Mouse (Mus musculus) embryo, embryonic 11 days (tissue): ENCODE data around the gene Pdcd5.
A peak's percentile ranks its signal among the peaks of the same experiment; 100 is the strongest.

Experiments used
- DNase-seq: peaks from one replicate; pipeline ENCODE4 v3.0.0-alpha.2; 2015

Pdcd5 gene

GRCm38 (mm10) chr7:35640072-35640471, 7.2 kb downstream of the Pdcd5 start:
- no peak for DNase-seq

GRCm38 (mm10) chr7:35636874-35637273, 10.4 kb downstream of the Pdcd5 start:
- DNase-seq = no peak

DNA sequence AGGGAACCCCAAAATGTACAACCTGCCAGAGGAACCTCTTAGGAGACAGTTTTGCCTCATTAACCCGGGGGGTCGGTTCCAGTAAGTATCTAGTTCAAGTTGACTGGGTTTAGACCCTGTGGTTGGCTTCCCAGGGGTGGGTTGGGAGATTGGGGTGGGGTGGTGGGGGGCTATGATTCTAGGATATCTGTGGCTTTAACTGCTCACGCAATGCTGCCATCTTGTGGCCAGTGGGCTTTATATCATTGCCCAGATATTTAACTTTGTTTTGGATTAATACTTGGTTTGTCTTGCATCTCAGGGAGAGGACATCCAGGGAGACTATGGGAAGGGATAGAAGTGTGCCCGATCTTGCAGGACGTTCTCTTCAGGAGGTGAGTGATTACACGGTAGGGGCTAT, 11.1 kb downstream of the Pdcd5 start:
- peak; percentile 53 for DNase-seq

- peak; percentile 32 for DNase-seq
Measured at GRCm38 (mm10) chr7:35628496-35628895, 18.8 kb downstream of the Pdcd5 start.

DNA sequence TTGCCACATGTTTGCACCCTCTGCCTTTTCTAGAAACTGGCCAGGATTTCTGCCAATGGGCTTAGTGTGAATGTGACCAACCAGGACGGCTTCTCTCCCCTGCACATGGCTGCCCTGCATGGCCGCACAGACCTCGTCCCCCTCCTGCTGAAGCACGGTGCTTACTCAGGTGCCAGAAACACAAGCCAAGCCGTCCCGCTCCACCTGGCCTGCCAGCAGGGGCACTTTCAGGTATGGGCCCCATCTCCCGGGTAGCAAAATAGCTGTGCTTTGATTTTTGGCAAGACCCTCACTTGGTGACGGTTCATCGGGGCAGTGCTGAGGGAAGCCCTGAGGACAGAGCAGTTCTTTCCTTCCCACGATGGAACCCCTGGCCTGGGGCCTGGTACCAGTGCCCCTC, 19.9 kb downstream of the Pdcd5 start:
- DNase-seq = no peak

DNA sequence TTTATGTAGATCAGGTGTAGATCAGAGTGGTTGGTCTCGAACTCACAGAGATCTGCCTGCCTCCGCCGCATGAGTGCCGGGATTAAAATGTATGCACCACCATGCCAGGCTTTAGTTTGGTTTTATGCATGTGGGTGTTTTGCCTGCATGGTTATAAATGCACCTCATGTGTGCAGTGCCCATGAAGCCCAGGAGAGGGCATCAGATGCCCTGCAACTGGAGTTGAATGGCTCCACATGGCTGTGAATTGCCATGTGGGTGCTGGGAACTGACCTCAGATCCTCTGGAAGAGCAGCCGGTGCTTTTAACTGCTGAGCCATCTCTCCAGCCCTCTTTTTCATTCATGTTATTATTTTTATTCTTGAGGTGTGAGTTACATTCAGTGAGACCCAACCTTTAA, 21.3 kb downstream of the Pdcd5 start:
- DNase-seq = no peak

GRCm38 (mm10) chr7:35622626-35623025, 24.7 kb downstream of the Pdcd5 start:
- DNase-seq = no peak

DNA sequence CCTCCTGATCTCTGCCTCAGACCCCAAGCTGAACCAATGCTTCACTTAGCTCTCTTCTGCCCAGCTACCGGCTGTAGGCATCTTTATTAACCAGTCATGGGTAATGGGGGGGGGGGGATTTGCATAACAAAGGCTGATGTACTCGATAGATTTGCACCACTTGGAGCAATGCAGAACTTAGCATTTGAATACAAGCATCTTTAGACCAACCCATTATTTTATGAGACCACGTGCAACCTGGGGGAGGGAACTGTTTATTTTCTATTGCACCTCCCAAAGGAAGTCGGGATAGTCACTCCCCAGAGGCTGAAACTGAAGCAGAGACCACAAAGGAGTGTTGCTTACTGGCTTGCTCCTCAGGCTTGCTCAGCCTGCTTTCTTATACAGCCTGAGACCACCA, 29.8 kb downstream of the Pdcd5 start:
- DNase-seq = no peak

GRCm38 (mm10) chr7:35609245-35609644, 38.1 kb downstream of the Pdcd5 start:
- no peak for DNase-seq

DNA sequence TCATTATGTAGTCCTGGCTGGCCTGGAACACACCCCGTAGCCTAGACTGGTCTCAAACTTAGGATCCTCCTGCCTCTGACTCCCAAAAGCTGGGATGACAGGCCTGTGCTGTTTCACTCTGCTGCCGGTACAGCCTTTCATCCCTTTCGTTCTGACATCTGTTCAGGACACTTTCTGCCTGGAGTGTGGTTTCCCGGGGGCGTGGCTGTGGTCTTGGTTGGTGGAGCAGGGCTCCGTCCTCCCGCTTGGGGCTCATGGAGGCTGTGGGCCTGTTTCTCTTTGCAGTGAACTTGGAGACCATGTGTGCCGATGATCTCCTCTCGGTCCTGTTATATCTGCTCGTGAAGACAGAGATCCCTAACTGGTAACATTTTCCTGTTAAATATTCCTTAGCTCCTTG, 40.5 kb downstream of the Pdcd5 start:
- no peak for DNase-seq

GRCm38 (mm10) chr7:35602766-35603165, 44.6 kb downstream of the Pdcd5 start:
- no peak for DNase-seq

DNA sequence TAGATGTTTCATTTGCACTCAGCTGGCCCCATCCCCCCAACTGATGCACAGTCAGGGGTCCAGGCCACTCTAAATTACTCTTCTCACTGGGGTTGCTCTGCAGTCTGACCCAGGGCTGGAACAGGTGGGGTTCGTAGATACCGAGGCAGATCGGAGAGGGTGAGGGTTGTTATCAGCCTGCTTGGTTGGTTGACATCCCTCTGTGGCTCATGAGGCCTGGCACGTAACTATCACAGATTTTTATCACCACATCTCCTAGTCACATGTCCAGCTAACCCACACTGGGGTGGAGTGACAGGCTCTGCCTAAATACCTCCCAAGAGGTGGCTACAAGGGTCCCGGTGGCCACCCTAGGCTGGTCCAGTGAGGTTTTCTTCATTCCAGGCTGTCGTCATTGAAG, 46.2 kb downstream of the Pdcd5 start:
- DNase-seq = no peak

GRCm38 (mm10) chr7:35600031-35600430, 47.3 kb downstream of the Pdcd5 start:
- no peak for DNase-seq

- no peak for DNase-seq
Measured at GRCm38 (mm10) chr7:35599492-35599891, 47.8 kb downstream of the Pdcd5 start.

GRCm38 (mm10) chr7:35594311-35594710, 53.0 kb downstream of the Pdcd5 start:
- no peak for DNase-seq
